Mouse (Mus musculus): ENCODE measurements around the gene Slc6a17. TPM values are rescaled to one million over a fixed set of nuclear protein-coding genes. Genes with fewer than 3 reads are reported as not detected.
A peak's percentile ranks its signal among the peaks of the same experiment; 100 is the strongest.

Gene Slc6a17
- polyA plus RNA-seq, 1 experiment from 2014 or later = 3.5 TPM

DNA sequence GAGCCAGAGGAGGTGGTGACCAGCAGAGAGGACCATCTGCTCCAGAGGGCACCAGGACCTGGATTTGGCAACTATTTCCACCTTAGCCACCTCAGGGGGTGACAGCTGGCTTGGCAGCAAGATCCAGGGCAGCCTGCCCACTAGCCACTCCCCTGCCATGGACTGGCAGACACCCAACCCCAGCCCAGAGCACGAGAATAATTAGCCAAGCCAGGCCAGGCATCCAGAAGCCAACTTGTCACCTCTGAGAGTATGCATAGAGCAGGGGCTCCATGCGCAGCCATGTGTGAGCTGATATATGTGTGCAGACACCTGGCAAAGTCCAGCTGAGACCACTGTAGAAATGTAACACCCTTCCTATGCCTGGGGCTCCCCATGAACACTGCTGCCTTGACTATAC, 29.1 kb upstream of the Slc6a17 start:
- 0 out of 2 replicates have a peak, but pooled peaks cover 2% of the 10 kb centered on the region for H3K4me1 ChIP-seq (replicated peaks; ENCODE audit: control insufficient read depth, insufficient read depth, low read length)
- H3K9ac ChIP-seq (ENCODE audit: low read depth, low read length) = no peak overlapping the region
- H3K4me2 ChIP-seq (replicated peaks; ENCODE audit: low read depth, low read length) = no peak overlapping the region
- no peaks in the 10 kb centered on the region for H3K9me3 ChIP-seq (ENCODE audit: control insufficient read depth, low read length)
- DNase-seq (ENCODE audit: low spot score) = no peak
- no peak for ATAC-seq (ENCODE audit: low FRiP score)
- H3K36me3 ChIP-seq (ENCODE audit: control insufficient read depth, insufficient read depth, low read length) = no peaks in the 10 kb centered on the region
- H3K27me3 ChIP-seq (ENCODE audit: control insufficient read depth, insufficient read depth, low read length) = no peaks in the 10 kb centered on the region; the same call in 1 of the 2 replicates
- 69% methylated on average over 2 of the region's 2 CpGs for WGBS
- no peak overlapping the region for H3K27ac ChIP-seq (ENCODE audit: low read depth, low read length)
- no peak overlapping the region for H3K4me3 ChIP-seq (ENCODE audit: low read depth, low read length)

DNA sequence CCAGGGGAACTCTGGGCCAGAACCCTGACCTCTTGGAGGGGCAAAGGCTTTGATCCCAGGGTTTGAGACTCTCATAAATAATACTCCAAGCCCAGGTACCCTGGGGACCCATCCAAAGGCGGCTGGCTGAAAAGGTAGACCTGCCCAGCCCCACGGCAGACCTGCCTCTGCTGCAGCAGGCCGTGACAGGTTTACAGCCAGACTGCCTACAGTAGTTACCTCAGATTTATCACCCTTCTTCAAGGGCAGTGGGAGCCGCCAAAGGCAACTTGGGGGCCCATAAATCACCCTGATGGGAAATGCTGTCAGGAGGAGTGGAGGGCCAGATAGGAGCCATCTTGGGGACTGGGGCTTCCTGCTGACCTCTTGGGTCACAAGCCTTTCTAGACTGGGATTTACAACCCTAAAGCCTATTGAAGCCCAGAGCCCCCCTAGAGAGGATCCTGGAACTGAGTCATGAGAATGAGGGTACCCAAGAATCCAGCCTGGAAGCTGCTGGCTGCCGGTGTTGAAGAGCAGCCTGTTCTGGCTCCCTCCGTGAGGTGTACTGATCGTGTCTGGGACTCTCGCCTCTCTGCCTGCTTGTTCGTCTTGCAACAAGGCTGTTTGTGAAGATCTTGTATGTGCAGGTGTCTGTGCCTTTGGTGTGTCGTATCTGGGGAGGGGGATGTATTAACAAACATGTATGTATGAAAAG, 28.0 kb upstream of the Slc6a17 start:
- Histone ChIP-seq H3K36me3 (ENCODE audit: control insufficient read depth, insufficient read depth, low read length) (no peaks in the 10 kb centered on the region), H3K9me3 (ENCODE audit: control insufficient read depth, low read length) (no peaks in the 10 kb centered on the region), H3K4me2 (replicated peaks; ENCODE audit: low read depth, low read length) (no peak overlapping the region), H3K27ac (ENCODE audit: low read depth, low read length) (no peak overlapping the region), H3K27me3 (ENCODE audit: control insufficient read depth, insufficient read depth, low read length) (no peaks in the 10 kb centered on the region; the same call in 1 of the 2 replicates), H3K4me1 (replicated peaks; ENCODE audit: control insufficient read depth, insufficient read depth, low read length) (0 out of 2 replicates have a peak, but pooled peaks cover 2% of the 10 kb centered on the region), H3K9ac (ENCODE audit: low read depth, low read length) (no peak overlapping the region), H3K4me3 (ENCODE audit: low read depth, low read length) (no peak overlapping the region)
- 59% methylated on average over 10 of the region's 10 CpGs for WGBS
- ATAC-seq (ENCODE audit: low FRiP score) (peak; percentile 49), DNase-seq (ENCODE audit: low spot score) (no peak)

DNA sequence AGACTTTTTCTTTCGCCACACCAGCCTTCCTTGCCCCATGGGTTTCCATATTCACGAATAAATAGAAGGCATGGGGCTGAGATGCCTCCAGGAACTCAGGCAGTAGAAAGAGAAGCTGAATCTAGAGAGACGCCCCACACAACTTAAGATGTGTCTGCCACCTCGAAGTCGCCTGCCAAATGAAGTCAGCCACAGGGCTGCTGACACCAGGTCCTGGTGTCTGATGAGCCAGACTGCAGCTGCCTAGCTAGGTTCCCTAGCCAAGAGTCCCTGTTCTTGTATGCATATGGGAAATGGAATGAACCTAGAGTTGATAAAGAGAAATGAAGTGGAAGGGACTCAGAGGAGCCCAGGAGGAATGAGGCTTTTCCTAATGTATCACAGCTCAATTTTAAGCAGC, 27.5 kb upstream of the Slc6a17 start:
- DNase-seq (ENCODE audit: low spot score) (no peak), ATAC-seq (ENCODE audit: low FRiP score) (no peak; the same call in 1 of the 2 replicates)
- no peak overlapping the region for H3K4me3 ChIP-seq (ENCODE audit: low read depth, low read length)
- no peaks in the 10 kb centered on the region for H3K36me3 ChIP-seq (ENCODE audit: control insufficient read depth, insufficient read depth, low read length)
- 80% methylated on average over 5 of the region's 5 CpGs for WGBS
- no peaks in the 10 kb centered on the region; the same call in 1 of the 2 replicates for H3K27me3 ChIP-seq (ENCODE audit: control insufficient read depth, insufficient read depth, low read length)
- 0 out of 2 replicates have a peak, but pooled peaks cover 2% of the 10 kb centered on the region for H3K4me1 ChIP-seq (replicated peaks; ENCODE audit: control insufficient read depth, insufficient read depth, low read length)
- no peak overlapping the region for H3K27ac ChIP-seq (ENCODE audit: low read depth, low read length)
- no peak overlapping the region for H3K9ac ChIP-seq (ENCODE audit: low read depth, low read length)
- no peak overlapping the region for H3K4me2 ChIP-seq (replicated peaks; ENCODE audit: low read depth, low read length)
- no peaks in the 10 kb centered on the region for H3K9me3 ChIP-seq (ENCODE audit: control insufficient read depth, low read length)

DNA sequence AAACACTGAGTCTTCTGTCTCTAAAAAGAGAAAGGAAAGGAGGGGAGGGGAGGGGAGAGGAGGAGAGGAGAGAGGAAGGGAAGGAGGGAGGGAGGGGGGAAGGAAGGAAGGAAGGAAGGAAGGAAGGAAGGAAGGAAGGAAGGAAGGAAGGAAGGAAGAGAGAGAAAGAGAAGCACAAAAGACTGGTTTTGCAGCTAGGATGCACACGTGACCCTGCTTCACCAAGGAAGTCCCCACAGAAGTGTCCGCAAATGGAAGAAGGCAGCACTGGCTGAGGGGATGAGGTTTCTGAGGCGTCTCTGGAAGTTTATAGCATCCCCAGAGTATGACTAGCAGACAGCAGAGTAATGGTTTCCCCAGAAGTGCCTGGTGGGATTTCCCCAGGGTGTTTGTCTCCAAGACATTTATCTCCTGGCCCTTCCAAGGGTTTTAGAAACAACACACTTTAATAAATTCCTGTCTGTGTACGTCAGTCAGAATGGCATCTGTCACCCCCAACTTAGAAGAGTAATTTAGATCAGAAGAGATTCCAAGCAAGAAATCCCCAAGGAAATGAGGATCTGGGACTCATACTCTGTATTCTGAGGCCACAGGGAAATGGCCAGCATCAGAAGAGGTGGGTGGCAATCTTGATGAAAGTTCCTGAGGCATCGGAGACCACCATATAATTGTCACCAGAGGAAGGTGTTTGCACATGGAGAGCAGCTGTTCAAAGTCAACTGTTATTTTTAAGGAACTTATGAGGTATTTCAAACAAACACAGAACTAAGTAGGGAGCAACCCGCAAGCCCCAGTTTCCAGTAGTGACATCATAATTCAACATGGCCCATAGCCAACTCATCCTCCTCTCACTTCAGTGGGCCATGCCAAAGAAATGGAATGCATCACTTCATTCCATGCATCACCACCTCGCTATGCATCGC, 25.6 kb upstream of the Slc6a17 start:
- no peaks in the 10 kb centered on the region for H3K36me3 ChIP-seq (ENCODE audit: control insufficient read depth, insufficient read depth, low read length)
- H3K4me3 ChIP-seq (ENCODE audit: low read depth, low read length) = no peak overlapping the region
- H3K9me3 ChIP-seq (ENCODE audit: control insufficient read depth, low read length) = no peaks in the 10 kb centered on the region
- H3K9ac ChIP-seq (ENCODE audit: low read depth, low read length) = no peak overlapping the region
- no peak overlapping the region for H3K27ac ChIP-seq (ENCODE audit: low read depth, low read length)
- no peak for ATAC-seq (ENCODE audit: low FRiP score)
- no peaks in the 10 kb centered on the region; the same call in 1 of the 2 replicates for H3K27me3 ChIP-seq (ENCODE audit: control insufficient read depth, insufficient read depth, low read length)
- DNase-seq (ENCODE audit: low spot score) = no peak
- H3K4me1 ChIP-seq (replicated peaks; ENCODE audit: control insufficient read depth, insufficient read depth, low read length) = 0 out of 2 replicates have a peak, but pooled peaks cover 2% of the 10 kb centered on the region
- no peak overlapping the region for H3K4me2 ChIP-seq (replicated peaks; ENCODE audit: low read depth, low read length)
- 79% methylated on average over 8 of the region's 8 CpGs for WGBS

DNA sequence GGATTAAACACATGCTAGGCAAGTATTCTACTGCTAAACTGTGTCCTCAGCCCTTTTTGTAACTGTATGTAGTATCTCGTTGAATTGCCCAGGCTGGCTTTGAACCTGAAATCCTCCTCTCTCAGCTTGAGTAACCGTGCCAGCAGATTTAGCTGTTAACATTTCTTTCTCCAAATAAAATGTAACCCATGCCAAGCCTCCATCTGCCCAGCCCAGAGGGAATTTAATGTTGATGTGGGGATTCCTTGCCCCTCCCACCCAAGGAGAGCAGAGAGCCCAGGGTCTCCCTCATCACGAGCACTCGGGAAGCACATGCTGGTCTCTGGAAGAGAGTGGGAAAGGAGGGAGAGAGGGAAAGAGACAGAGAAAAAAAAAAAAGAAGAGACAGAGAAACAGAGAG, 24.8 kb upstream of the Slc6a17 start:
- no peak overlapping the region for H3K4me3 ChIP-seq (ENCODE audit: low read depth, low read length)
- H3K9ac ChIP-seq (ENCODE audit: low read depth, low read length) = no peak overlapping the region
- H3K9me3 ChIP-seq (ENCODE audit: control insufficient read depth, low read length) = no peaks in the 10 kb centered on the region
- no peaks in the 10 kb centered on the region for H3K36me3 ChIP-seq (ENCODE audit: control insufficient read depth, insufficient read depth, low read length)
- H3K27ac ChIP-seq (ENCODE audit: low read depth, low read length) = no peak overlapping the region
- DNase-seq (ENCODE audit: low spot score) = no peak
- 0 out of 2 replicates have a peak, but pooled peaks cover 2% of the 10 kb centered on the region for H3K4me1 ChIP-seq (replicated peaks; ENCODE audit: control insufficient read depth, insufficient read depth, low read length)
- no peaks in the 10 kb centered on the region; the same call in 1 of the 2 replicates for H3K27me3 ChIP-seq (ENCODE audit: control insufficient read depth, insufficient read depth, low read length)
- no peak for ATAC-seq (ENCODE audit: low FRiP score)
- 72% methylated on average over 4 of the region's 4 CpGs for WGBS
- no peak overlapping the region for H3K4me2 ChIP-seq (replicated peaks; ENCODE audit: low read depth, low read length)

DNA sequence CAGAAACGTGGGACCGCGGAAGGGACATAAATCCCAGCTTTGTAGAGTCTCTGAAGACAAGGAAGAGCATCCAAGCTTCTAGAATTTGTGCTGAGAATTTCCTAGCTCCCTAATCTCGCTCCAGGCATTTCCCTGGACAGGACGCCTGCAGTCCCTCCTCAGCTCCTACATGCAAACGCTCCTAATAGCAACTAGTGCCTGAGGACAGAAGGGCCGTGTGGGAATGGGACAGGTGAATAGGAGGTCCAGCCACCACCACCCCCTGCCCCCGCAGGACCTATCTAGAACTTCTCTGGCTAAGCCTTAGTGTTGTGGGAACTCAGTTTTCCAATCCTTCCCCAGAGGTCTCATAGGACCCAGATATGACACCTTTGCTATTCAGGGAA, 19.7 kb upstream of the Slc6a17 start:
- H3K36me3 ChIP-seq (ENCODE audit: control insufficient read depth, insufficient read depth, low read length) = no peaks in the 10 kb centered on the region
- no peaks in the 10 kb centered on the region for H3K9me3 ChIP-seq (ENCODE audit: control insufficient read depth, low read length)
- 31% methylated on average over 8 of the region's 8 CpGs for WGBS
- H3K4me1 ChIP-seq (replicated peaks; ENCODE audit: control insufficient read depth, insufficient read depth, low read length) = 0 out of 2 replicates have a peak, but pooled peaks cover 5% of the 10 kb centered on the region
- no peak overlapping the region for H3K27ac ChIP-seq (ENCODE audit: low read depth, low read length)
- H3K4me2 ChIP-seq (replicated peaks; ENCODE audit: low read depth, low read length) = peak overlapping the region; percentile 29; the same call in 1 of the 2 replicates
- no peaks in the 10 kb centered on the region; the same call in 1 of the 2 replicates for H3K27me3 ChIP-seq (ENCODE audit: control insufficient read depth, insufficient read depth, low read length)
- H3K4me3 ChIP-seq (ENCODE audit: low read depth, low read length) = no peak overlapping the region
- no peak for ATAC-seq (ENCODE audit: low FRiP score)
- no peak overlapping the region; the same call in 1 of the 2 replicates for H3K9ac ChIP-seq (ENCODE audit: low read depth, low read length)
- DNase-seq (ENCODE audit: low spot score) = no peak

DNA sequence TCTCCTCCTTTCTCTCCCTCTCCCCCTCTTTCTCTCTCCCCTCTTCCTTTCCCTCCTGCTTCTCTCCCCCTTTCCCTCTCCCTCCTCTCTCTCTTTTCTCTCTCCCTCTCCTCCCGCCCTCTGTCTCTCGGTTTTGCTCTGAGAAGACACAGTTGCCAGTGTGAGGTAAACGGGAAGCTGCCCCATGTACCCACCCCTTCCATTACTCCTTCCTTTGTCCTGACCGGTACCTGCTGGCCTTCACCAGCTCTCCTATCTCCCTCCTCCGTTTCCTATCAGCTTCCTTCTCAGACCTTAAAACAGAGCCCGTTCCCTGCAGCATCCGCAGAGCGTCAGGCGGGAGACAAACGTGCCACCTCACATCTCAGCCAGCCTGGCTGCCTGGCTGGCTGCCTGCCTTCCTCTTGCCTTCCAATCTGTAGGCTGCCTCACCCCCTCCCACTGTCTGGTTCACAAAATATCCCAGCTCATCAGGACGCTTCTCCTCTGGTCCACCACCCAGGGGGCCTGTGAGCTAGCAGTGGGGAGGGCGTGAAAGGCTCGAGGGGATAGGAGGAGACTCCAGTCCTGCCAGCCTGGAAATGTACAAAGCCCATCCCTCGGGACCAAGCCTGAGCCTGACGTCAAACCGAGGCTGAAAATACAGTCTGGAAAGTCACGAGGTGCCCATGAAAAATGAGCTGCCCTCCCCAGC, 19.1 kb upstream of the Slc6a17 start:
- 6% methylated on average over 17 of the region's 17 CpGs for WGBS
- Histone ChIP-seq H3K4me2 (replicated peaks; ENCODE audit: low read depth, low read length) (peak overlapping the region; percentile 29; the same call in 1 of the 2 replicates), H3K9ac (ENCODE audit: low read depth, low read length) (peak overlapping the region; percentile 40), H3K27ac (ENCODE audit: low read depth, low read length) (no peak overlapping the region), H3K4me1 (replicated peaks; ENCODE audit: control insufficient read depth, insufficient read depth, low read length) (0 out of 2 replicates have a peak, but pooled peaks cover 5% of the 10 kb centered on the region), H3K27me3 (ENCODE audit: control insufficient read depth, insufficient read depth, low read length) (no peaks in the 10 kb centered on the region; the same call in 1 of the 2 replicates), H3K9me3 (ENCODE audit: control insufficient read depth, low read length) (no peaks in the 10 kb centered on the region), H3K4me3 (ENCODE audit: low read depth, low read length) (no peak overlapping the region), H3K36me3 (ENCODE audit: control insufficient read depth, insufficient read depth, low read length) (no peaks in the 10 kb centered on the region)
- ATAC-seq (ENCODE audit: low FRiP score) (peak; percentile 76), DNase-seq (ENCODE audit: low spot score) (peak; percentile 47)

DNA sequence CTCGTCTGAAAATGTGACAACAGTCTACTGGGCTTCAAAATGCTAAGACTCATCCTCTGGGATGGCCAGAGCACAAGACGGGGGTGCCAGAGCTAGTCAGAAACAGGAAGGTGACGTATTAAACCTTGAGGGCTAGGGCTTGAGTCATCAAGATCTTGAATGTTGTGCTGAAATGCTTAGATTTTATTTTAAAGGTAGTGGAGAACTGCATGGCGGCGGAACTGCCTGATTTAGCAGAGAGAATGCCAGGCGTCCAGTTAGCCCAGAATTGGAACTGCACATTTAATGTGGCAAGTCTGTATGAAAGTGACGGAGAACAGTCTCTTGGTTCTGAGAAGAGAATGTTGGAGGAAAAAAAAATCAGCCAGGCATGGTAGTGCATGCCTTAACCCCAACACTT, 17.1 kb upstream of the Slc6a17 start:
- Histone ChIP-seq H3K4me3 (ENCODE audit: low read depth, low read length) (no peak overlapping the region), H3K27me3 (ENCODE audit: control insufficient read depth, insufficient read depth, low read length) (no peaks in the 10 kb centered on the region; the same call in 1 of the 2 replicates), H3K4me1 (replicated peaks; ENCODE audit: control insufficient read depth, insufficient read depth, low read length) (0 out of 2 replicates have a peak, but pooled peaks cover 5% of the 10 kb centered on the region), H3K36me3 (ENCODE audit: control insufficient read depth, insufficient read depth, low read length) (no peaks in the 10 kb centered on the region), H3K9ac (ENCODE audit: low read depth, low read length) (no peak overlapping the region), H3K27ac (ENCODE audit: low read depth, low read length) (no peak overlapping the region), H3K4me2 (replicated peaks; ENCODE audit: low read depth, low read length) (no peak overlapping the region), H3K9me3 (ENCODE audit: control insufficient read depth, low read length) (no peaks in the 10 kb centered on the region)
- DNase-seq (ENCODE audit: low spot score) = no peak
- WGBS = 88% methylated on average over 7 of the region's 7 CpGs
- no peak for ATAC-seq (ENCODE audit: low FRiP score)
